Mouse (Mus musculus): ENCODE measurements around the gene Kif9.

The Kif9 gene

DNA sequence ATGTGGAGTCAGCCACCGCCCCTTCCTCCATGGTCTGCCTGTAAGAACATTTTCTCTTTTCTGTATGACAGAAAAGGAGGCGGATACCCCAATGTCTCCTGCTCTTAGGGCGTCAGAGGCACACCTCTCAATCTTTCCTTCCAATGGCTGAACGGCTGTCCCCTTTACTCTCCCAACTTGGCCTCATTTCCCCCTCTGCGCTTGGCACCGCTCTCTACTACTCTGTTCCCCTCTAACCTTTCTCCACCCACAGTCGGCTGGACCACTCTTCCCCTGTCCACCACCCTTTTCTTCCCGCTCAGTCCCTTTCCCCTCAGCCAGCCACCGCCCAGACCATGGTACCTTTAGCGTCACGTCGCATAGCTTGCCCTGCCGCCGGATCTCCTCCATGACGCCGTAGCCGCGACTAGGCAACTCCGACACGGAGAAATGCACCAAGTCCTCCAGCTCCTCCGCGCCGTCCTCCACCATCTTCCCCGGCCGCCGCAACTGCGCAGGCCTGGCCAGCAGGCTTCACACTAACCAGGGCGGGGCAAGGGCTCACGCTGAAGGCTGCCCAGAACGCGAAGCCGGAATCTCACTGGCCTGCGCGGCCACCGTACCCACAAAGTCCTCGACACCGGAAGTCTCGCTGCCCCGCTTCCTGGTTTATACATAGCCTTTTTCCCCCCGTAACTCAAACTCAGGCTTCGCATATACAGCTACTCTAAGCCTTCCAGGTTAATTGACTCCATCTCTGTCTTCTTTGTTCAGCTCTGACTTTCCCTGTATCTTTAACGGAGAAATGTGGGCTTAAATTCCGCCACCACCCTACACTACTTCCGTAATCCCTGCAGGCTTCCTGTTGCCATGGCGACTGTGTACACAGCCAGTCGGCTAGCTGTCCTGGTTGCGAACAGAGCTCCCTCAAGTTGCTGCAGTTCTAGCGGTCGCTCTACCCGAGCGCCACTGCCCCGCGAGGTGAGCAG is at the start of gene Kif9, which contains the start of gene Klhl18:
Gene Kif9, plus strand, starts transcription at position 835 of the 968 bp plus-strand sequence.
Gene Klhl18, minus strand, starts transcription at position 571 of the 968 bp plus-strand sequence.
- DNase-seq (ENCODE audit: low spot score in 2 of 2): peak; percentile 99

DNA sequence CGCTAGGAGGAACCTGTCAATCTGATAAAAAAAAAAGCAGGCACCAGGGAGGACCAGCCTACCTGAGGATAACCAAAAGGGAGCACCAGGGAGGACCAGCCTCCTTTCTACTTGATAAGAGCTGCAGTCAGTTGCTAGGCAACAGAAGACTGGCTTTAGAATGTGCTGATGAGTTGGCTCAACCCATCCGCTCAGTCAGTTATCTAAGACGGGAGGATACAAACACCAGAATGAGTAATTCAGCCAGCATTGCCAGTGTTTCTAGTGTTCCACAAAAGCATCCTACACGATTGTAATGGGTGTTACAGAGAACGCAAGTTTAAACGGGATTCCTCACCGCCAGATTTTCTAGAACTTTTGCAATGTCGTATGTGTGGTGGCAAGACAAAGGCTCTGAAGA is 45.5 kb upstream of the Kif9 start:
- peak in 1 of 2 experiments; percentile 60 for DNase-seq (ENCODE audit: low spot score in 2 of 2)

DNA sequence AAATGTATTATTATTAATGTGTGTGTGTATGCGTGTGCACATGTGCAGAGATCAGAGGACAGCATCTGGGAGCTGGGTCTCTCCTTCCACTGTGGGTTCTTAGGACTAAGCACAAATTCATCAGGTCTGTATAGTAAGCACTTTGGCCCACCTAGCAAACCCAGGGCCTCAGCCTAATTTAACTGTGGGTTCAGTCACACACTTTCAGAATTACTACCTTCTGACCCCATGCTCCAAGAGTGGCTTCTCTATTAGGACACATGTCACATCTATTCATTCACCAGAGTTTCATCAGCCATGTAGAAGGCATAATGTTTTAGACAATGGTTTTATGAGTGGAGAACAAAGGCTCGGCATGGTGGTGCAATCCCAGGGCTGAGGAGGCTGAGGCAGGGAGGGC is 43.7 kb upstream of the Kif9 start:
- no peak for DNase-seq (ENCODE audit: low spot score in 2 of 2)

DNA sequence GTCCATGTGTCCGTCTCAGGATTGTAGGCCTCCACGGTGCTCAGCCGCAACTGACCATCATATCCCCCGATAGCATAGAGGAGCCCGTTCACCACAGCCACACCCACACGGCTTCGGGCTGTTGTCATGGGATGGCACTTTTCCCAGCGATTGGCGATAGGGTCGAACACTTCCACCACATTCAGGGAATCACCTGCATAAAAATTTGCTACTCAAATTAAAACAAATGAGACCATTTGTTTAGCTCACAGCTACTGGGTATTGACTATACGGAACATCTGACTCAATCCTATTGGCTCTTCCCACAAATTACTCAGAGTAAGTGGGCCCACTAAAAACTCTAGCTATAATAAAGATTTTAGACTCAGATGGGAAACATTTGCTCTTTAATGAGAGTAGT is 40.7 kb upstream of the Kif9 start:
- DNase-seq (ENCODE audit: low spot score in 2 of 2): no peak

DNA sequence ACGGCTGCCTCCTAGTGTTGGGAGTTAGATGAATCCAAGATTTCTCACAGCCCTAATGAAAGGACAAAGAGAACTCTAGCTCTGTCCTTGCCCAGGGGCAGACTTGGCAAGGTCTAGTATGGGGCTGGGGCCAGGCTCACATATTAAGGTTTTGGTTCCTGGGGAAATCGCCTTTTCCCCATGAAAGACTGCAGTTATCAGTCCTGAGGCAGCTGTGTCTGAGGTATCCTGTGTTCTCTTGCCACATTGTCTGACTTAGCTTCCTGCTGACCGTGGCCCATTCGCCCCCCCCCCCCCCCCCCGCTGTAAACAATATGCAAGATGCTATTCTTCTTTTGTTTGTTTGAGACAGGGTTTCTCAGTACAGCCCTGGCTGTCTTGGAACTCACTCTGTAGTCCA is 36.7 kb upstream of the Kif9 start:
- no peak for DNase-seq (ENCODE audit: low spot score in 2 of 2)

DNA sequence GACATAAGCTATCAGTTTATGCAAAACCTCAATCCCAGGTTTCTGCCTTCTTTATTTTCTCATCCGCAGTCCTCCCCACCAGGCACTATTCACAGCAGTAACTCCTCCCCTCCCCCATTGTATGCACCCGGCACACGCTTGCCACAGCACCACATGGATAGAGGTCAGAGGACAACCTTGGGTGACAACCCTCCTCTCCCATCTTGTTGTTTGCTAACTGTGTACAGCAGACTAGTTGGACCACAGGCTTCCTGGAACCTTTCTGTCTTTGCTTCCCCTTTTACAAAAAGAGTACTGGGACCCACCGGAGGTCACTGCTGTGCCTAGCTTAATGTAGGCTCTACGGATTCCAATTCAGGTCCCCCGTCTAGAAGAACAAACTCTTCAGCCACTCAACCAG is 36.2 kb upstream of the Kif9 start:
- DNase-seq (ENCODE audit: low spot score in 2 of 2): no peak

DNA sequence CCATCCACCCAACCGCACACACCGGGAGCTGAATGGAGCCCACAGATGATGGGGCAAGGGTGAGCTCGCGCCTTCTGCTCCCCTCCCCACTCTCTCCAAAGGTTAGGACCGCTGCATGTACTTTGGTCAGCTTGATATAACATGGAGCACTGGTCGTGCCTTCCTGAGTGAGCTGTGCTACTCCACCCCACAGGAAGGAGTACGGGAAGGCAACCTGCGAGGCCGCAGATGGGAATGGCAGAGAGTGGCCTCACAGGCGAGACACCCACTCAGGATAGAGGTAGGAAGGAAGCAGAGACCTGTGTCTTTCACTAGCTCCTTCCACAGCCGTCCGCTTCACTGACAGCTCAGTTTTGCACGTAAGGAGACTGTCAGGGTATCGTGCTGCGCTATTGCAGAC is 28.4 kb upstream of the Kif9 start:
- no peak for DNase-seq (ENCODE audit: low spot score in 2 of 2)

DNA sequence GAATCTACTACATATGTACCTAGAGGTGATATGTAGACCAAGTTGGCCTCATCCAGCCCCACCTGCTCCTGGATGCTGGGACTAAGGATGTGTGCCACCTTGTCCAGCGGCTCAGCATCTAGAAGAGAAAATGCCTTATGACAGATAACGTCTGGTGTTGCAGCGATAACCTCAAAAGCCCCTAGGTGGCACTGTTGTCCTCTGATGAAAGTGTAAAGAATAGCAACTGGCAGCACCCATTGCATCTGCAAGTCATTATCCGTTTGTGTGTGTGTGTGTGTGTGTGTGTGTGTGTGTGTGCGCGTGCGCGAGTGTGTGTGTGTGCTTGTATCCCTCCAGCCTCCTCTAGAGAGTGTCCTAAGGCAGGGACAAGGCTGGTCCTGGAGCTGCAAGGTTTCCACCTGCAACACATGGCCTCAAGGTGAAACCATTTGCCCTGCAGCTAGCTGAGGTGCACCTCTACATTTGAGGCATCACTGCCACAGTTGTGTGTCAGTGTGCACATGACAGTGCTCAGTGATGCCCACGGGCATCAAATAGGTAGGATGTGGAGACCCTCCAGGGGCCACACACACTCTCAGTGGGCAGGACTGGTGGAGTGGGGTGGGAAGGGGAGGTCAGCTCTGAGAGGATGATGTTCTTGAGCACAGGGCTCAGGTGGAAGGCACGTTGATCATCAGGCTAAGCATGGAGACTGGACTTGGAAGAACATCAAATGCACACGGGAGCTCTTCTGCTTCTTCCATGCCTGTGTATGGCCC is 27.7 kb upstream of the Kif9 start:
- DNase-seq (ENCODE audit: low spot score in 2 of 2): peak; percentile 86 to 88

DNA sequence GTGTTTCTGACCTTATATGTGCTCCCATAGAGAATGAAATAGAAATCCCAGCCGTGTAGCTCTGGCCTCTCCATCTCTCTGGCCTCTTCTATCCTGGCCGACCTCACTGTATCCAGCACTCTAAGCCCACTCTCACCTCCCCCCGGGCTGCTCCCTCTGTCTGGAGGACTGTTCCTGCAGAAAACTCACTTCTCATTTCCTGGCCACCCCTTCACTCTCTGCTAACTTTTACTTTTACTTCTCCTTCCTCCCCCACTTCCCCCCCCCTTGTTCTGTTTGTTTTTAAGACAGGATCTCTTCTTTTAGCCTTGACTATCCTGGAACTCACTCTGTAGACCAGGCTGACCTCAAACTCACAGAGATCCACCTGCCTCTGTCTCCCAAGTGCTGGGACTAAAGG is 24.2 kb upstream of the Kif9 start:
- no peak for DNase-seq (ENCODE audit: low spot score in 2 of 2)

DNA sequence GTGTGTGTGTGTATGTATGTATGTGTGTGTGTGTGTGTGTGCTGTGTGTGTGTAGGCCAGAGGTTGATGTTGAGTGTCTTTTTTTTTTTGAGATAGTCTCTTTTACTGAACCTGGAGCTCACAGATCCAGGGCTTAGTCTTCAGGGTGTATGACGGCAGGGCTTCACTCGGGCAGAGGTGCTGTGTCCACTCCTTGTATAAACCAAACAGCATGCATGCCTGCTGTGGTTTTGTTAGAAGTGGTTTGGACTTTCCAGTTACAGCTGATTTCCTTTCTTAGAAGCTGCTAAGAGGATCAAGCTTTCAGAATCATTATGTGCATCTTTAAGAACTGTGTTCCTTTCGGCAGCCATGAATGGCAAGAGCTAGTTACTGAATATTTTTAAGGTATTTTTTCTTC is 18.8 kb upstream of the Kif9 start:
- no peak for DNase-seq (ENCODE audit: low spot score in 2 of 2)

DNA sequence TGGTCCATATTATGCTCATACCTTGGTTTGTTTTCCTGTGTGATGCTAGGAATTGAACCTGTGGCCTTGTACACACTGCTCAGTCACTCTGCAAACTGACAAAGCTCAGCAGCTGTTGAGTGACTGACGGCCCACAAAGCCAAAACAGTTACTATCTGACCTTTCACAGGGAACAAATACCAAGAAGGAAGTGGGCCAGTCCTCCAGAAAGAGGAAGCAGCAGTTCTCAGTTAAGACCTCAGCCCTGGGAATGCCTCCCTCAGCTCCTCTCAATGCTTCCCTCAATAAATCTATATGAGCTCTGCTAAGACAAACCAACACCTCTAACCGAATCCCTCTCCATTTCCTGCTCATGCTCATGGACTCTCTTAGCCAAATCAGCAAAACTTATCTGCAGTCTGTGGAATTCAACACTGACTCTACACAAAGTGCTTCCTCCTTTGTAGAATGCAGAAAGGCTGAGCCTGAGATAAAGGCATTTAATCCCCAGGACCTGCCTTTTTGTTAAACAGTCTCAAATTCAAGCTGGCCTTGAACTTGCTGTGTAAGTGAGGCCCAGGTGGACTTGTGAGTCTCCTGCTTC is 17.5 kb upstream of the Kif9 start:
- DNase-seq (ENCODE audit: low spot score in 2 of 2): no peak

DNA sequence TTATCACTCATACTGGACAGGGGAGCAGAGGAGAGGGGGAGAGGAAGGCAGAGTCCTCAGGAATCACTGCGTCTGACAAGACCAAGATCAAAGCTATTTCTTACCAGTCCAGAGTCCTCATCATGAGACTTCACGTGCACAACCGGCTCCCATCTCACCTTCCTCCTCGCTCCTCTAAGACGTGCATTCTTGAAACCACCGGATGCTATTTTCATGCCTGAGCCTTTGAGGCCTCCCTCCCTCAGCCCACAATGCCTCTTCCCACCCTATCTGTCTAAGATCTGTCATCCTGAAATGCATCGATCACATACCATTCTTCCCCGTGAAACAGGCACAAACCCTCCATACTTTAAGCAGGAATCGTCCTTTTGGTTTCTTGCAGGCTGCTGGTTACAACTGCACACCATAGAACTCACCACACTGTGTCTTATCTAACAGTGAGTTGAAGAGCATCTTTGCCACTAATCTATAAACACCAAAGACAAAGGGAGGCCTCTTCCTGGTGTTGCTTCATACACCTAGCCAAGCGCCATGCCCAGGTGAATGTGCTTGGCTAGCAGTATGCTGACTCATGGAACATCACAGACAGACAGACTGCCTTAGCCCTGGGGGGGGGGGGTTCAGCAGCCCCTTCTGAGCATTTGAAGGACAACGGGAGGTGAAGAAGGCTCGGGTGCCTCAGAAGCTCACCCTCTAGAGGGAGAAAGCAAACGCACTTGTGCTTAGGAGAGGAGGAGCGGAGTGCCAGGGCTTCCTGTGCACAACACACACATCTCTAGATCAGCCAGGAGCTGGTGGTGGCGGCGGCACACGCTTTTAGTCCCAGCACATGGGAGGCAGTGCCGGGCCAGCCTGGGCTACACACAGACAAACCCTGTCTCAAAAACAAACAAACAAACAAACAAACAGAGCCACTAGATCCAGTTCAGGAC is 15.6 kb upstream of the Kif9 start:
- DNase-seq (ENCODE audit: low spot score in 2 of 2): no peak

DNA sequence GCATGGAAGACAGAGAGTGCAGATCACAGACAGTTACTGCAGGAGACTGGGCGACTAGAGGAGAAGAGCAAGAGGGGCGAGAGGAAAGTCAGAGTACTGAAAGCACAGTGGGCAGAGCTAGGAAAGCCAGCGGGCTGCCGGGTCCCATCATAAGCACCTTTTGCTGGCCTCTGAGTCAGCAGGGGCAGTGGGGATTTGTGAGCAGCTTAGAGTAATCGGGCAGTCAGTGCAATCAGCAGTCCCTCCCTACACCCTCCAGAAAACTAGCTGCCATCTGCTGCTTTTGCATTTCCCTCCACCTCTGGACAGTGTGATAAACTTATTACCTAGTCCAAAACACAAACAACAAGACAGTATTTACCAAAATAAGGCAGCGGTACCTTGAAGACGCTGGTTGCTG is 14.4 kb upstream of the Kif9 start:
- DNase-seq (ENCODE audit: low spot score in 2 of 2): no peak

DNA sequence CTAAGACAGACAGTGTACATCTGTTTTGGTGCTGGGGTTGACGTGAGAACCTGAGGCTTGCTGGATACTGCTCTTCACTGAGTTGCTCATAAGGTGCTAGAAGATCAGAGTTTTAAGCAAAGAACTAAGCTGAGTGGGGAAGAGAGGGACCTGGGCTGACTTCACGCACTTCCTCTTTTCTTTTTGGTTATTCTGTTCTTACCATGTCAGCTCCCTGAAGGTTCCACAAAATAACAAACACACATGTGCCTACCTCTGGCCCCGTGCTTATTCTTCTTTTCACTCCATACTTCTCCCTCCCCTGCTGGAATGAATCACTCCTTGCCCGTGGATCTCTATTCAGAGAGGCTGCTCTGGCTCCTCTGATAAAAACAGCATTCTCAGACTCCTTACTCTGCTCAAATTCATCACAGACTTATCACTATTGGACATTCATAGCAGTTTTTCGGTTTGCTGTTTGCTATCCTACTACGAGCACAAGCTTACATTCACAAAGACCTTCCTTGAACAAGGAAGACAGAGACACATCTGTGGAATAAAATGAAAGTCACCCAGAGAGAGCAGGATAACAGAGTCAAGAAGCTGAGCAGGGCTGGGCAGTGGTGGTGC is 12.7 kb upstream of the Kif9 start:
- no peak for DNase-seq (ENCODE audit: low spot score in 2 of 2)

DNA sequence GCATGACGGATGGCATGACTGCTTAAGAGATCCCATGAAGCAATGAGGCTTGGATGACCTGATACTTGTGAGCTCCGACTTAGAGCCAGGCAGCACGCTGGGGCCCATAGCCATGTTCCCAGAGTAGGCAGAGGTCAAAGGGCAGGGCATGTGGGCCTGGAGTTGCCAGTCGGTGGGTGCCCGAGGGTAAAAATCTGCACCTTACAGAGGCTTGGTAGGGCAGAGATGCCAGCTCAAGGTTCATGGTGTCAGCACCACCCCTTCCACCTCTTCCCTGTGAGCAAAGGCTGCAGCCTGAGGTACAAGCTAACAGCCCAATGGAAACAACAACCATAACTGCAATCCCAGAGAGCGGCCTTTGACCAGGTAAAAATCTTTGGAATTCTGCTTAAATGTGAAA is 11.4 kb upstream of the Kif9 start:
- DNase-seq (ENCODE audit: low spot score in 2 of 2): no peak

DNA sequence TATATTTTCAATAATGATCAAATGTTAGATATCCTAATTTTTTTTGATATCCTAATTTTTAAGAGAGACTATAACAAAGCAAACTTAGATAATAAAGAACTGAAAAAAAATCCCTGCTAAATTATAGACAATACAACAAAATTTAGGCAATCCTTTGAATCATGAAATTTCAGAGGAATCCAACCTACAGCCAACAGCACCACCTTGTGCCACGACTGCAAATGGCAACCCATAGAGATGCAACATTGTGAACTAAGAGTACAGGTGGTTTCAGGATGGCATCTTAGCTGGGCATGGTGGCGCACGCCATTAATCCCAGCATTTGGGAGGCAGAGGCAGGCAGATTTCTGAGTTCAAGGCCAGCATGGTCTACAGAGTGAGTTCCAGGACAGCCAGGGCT is 10.6 kb upstream of the Kif9 start:
- DNase-seq (ENCODE audit: low spot score in 2 of 2): peak in 1 of 2 experiments; percentile 37

DNA sequence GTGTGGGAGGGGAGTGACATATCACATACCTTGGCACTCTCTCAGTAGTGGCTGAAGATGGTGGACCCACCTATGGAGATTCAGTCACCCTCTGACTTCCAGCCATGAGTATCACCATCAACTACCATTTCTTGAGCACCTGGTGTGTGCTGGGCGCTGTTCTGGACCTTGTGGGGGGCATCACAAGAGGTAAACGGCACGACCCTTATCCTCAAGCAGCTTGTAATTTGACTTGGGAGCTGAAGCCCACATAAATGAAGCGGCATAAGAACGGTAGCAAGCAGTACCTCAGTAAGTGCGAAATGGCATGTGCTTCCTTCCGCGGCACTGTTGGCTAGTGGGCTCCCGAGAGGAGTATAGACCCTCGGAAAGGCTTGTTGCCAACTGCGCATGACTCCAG is 1.2 kb downstream of the Kif9 start:
- no peak for DNase-seq (ENCODE audit: low spot score in 2 of 2)

DNA sequence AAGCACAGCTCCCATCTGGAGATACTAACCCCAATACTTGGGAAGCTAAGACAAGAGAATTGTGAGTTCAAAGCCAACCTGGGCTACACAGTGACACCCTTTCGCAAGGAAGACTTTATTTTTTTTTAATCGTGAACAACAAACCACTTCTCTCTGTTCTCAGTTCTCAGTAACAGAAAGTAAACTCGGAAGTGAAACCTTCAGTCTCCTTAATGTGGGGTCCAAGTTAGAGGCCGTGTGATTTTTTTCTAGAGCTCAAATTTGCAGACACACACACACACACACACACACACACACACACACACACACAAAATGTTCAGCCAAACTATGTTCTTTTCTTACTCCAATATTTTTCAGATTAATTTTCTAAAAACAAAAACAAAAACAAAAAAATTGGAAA is 1.9 kb downstream of the Kif9 start:
- no peak for DNase-seq (ENCODE audit: low spot score in 2 of 2)

DNA sequence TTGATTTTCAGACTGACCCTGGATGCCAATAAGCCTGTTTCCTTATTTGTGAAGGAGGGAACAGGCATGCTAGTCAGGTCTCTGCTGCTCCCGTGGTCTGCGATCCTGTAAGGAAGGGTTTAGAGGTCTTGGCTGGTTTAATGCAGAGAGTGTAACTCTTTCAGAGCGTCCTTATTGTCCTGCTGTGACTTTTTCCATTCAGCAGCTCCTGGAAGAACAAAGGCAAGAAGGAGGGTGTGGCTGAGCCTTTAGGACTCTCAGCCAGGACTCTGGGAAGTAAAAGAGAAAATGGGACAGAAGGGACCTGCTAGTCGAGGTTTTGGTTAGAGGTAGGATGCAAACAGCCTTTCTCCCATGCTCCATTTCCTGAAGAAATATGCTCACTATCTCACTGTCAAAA is 12.1 kb downstream of the Kif9 start:
- DNase-seq (ENCODE audit: low spot score in 2 of 2): no peak

DNA sequence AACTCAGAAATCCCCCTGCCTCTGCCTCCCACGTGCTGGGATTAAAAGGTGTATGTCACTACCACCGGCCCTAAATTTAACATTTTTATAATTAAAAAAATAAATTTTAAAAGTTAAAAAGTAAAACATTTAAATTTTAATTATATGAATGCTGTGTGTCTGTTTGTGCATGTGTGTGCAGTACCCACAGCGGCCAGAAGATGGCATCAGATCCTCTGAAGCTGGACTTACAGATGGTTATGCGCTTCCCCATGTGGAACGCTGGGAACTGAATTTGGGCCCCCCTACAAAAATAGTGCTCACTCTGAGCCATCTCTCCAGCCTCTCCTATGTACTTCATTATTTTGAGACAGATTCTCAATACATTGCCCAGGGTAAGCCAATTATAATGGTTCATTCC is 14.2 kb downstream of the Kif9 start:
- DNase-seq (ENCODE audit: low spot score in 2 of 2): no peak

DNA sequence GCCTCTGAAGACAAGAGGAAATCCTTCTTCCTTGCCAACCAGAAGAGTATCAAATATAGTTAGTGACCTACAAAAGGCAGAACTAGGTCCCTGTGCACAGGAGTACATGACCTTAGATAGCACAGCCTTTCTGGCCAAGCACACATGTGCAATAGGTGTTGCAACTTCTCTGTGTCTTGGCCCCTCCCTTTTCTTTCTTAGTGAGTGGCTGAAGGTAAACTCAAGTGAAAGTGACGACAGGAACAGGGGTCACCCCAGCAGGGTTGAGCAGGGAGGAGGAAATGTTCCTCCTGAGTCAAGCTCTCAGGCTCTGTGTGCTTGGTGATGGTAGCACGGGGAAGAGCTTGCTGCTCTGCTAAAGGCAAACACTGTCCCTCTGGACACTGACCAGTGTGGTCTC is 49.0 kb downstream of the Kif9 start:
- DNase-seq (ENCODE audit: low spot score in 2 of 2): no peak
